In genomic region chr4:150043591-150043990, GRCm38 (mm10) we compare ENCODE assay signal across 15 mouse cellular contexts.
"Had no signal": no experiment of that assay in that cellular context is flagged by ENCODE, and none has a peak within 500 bp of the region (broad histone marks: within the 10 kb centered on the region; RNA-seq: fewer than 3 reads in every experiment).

No protein-coding gene starts in this region.

- H3K9ac ChIP-seq: limb, embryonic 12.5 days; limb, embryonic 15.5 days; liver, embryonic 15.5 days; lung, embryonic 14.5 days; midbrain, embryonic 12.5 days had no signal

- H3K9me3 ChIP-seq: limb, embryonic 12.5 days; limb, embryonic 15.5 days; liver, embryonic 15.5 days; midbrain, embryonic 12.5 days had no signal

- H3K4me2 ChIP-seq: limb, embryonic 12.5 days; limb, embryonic 15.5 days; liver, embryonic 11.5 days; liver, embryonic 15.5 days; lung, embryonic 14.5 days; midbrain, embryonic 12.5 days had no signal

- DNase-seq: kidney, adult 2 months; kidney, postnatal 25 days; layer of hippocampus, postnatal 36 days; left cerebral cortex, postnatal 4 days; lung, embryonic 14.5 days; thymus, postnatal 25 days had no signal

- H3K4me3 ChIP-seq: limb, embryonic 12.5 days; limb, embryonic 15.5 days; liver, embryonic 15.5 days; midbrain, embryonic 12.5 days had no signal

- ATAC-seq: lung, postnatal 0 days; midbrain, embryonic 16.5 days had no signal

- H3K27ac ChIP-seq: kidney, postnatal 0 days; limb, embryonic 12.5 days; limb, embryonic 15.5 days; liver, embryonic 15.5 days; macrophage; midbrain, embryonic 12.5 days had no signal

- H3K36me3 ChIP-seq: limb, embryonic 12.5 days; limb, embryonic 15.5 days; liver, embryonic 15.5 days; midbrain, embryonic 12.5 days had no signal
